Mouse (Mus musculus) cerebellum, adult (tissue): Measurements from ENCODE around the gene Aurkaip1.

ENCODE experiments used
- ATAC-seq: cut with Nextera tagmentation; 2 replicates; pipeline ENCODE4 v1.9.2; 2017; ENCODE audit warnings: mild to moderate bottlenecking, moderate library complexity, mixed read lengths; ENCODE audit not compliant: insufficient number of reproducible peaks, low FRiP score, low TSS enrichment

The Aurkaip1 gene

GRCm38 (mm10) chr4:155823443-155823842 is 7.6 kb upstream of the Aurkaip1 start:
- no peak for ATAC-seq

- ATAC-seq = no peak
Observed at GRCm38 (mm10) chr4:155829866-155830265, 1.2 kb upstream of the Aurkaip1 start.

DNA sequence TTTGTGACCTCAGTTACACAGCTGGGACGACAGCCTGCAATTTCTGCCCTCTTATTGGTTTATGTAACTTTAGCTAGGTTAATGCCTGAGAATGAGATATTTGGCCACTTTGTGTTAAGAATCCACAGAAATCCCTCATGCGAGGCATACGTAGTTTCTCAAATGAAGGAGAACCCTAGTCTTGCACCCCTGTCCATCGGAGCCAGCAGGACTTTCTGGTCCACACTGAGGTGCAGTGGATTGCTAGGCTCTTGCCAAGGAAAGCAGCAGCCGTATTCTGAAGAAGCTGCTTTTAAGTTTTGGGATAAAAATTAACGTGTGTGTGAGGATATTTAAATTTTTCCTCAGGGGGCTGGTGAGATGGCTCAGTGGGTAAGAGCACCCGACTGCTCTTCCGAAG is 476 bp upstream of the Aurkaip1 start:
- no peak for ATAC-seq

DNA sequence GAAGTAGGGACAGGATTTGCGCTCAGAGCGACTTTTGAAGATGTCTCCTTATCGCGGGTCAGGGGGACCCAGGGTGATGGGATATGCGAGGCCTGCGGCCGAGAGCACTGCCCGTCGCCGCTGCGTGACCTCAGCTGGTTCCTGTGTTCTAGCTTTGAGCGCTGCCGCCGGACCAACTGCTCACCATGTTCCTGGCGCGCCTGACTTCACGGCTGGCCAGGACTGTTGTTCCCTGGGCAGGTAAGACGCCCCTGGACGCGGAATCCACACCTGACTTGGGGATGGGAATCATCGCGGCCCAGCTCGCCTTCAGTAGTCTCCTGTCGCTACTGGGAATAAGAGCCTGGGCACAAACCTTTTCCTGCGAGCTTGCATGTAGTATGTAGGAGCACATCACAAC is 759 bp downstream of the Aurkaip1 start:
- no peak for ATAC-seq

DNA sequence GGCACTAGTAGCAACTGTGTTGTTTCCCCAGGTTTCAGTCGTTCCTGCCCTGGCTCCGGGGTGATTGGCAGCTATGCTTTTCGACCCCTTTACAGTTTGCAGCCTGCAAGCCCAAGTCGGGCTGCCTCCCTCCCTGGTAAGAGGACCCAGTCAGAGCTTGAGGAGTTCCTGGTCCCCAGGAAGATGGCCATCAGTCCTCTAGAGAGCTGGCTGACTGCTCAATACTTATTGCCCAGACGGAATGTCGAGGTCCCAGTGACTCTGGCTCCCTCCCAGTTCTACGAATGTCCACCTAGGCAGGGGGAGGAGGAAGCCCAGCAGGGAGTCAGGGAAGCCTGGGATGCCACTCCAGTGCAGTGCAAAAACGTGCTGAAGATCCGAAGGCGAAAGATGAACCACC is 1.2 kb downstream of the Aurkaip1 start:
- ATAC-seq = no peak

DNA sequence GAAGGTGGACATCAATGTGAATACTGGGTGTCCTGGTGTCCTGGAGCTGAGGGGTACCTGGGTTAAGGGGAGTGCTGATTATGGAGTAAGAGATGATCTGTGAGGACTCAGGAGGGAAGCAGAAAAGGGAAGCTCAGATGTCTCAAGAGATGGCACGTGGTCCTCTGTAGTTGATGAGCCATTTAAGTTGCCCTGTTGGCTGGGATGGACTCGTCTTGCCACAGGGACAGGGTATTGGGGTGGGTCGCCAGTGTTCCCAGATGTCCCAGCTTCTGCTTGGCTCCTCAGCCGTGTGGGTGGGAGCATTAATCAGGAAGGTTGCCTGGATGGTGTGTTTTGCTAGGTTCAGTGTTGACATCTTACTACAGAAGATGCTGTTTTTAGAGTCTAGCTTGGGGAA is 2.2 kb downstream of the Aurkaip1 start:
- no peak for ATAC-seq

- ATAC-seq = no peak
Observed at GRCm38 (mm10) chr4:155833836-155834235, 2.8 kb downstream of the Aurkaip1 start.

- no peak for ATAC-seq
Observed at GRCm38 (mm10) chr4:155837404-155838010, 6.4 kb downstream of the Aurkaip1 start.

GRCm38 (mm10) chr4:155838187-155839153 is 7.4 kb downstream of the Aurkaip1 start:
- ATAC-seq = no peak

GRCm38 (mm10) chr4:155839483-155839910 is 8.4 kb downstream of the Aurkaip1 start, which contains the start of gene Mxra8:
TSS of gene Mxra8 (plus strand) at chr4:155839680.
- no peak for ATAC-seq

DNA sequence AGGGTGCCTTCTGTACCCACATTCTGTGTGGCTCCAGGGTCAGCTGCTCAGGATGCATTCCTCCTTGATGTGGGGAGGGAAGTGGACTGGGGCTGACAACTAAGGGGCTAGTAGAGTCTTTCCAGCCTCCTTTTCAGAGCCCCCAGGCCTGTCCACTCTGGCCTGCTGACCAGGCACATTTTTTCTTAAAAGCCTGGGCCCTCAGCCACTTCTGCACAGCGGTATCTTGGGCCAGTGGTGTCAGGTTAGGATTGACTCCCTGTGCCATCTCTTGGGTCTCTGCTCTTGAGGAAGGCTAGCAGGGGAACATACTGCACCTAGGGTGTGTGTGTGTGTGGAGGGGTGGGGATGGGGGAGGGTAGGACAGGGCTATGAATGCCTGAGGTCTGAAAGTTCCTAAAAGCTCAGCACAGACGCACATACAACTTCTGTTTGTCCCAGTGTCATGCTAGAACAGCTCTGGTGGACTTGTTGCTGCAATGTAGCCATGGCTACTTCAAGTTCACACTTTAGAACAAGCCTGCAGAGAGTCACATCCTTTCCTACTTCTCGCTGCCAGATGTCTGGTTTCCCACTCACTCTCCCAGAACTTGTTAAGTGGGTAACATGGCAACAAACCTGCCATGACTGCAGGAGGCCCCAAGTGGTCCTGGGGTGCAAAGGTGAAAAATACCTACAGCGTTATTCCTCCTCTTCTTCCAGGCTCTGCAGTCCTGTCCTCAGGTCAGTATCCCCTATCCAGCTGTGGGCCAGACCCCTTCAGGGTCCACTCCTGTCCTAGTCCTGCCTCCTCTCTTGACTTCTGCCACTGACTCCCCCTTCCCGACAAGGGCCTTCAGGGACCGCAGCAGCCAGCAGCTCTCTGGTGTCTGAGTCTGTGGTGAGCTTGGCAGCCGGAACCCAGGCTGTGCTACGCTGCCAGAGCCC is 9.3 kb downstream of the Aurkaip1 start:
- no peak for ATAC-seq

- ATAC-seq = no peak
Observed at GRCm38 (mm10) chr4:155841003-155841454, 10.0 kb downstream of the Aurkaip1 start.

- ATAC-seq = no peak
Observed at GRCm38 (mm10) chr4:155841651-155842270, 10.7 kb downstream of the Aurkaip1 start.

GRCm38 (mm10) chr4:155843231-155843630 is 12.2 kb downstream of the Aurkaip1 start:
- ATAC-seq = no peak

- ATAC-seq = peak; percentile 80
Observed at GRCm38 (mm10) chr4:155846871-155847578, 16.0 kb downstream of the Aurkaip1 start, which contains the start of gene Dvl1. TSS of gene Dvl1 (plus strand) at chr4:155847402.

- ATAC-seq = peak; percentile 31; the same call in 1 of the 2 replicates
Observed at GRCm38 (mm10) chr4:155847591-155848352, 16.7 kb downstream of the Aurkaip1 start.

GRCm38 (mm10) chr4:155848434-155849095 is 17.5 kb downstream of the Aurkaip1 start:
- ATAC-seq = no peak

DNA sequence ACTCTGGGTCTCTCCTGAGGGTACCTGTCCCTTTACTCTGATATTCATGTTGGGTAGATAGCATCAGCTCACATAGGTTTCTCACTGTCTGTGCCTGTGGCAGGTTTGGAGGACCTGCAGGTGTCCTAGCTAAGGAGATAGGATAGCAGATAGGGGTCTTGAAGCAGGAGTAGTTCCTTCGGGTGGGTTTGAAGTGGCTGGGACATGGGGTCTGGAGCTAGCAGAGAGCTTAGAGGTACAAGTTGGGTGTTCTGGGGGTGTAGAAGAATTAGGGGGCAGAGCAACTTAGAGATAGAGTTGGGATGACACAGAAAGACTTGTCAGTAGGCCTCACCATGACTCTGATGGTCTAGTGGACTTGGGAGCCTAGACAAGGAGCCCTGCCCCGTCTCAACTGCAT is 18.3 kb downstream of the Aurkaip1 start:
- no peak for ATAC-seq
